Comparison of ENCODE assay signal across 15 mouse cellular contexts in genomic region chr1:141716953-141717352, GRCm38 (mm10).
"Had no signal": no experiment of that assay in that cellular context is flagged by ENCODE, and none has a peak within 500 bp of the region (broad histone marks: within the 10 kb centered on the region; RNA-seq: fewer than 3 reads in every experiment).

No protein-coding gene starts in this region.

- H3K36me3 ChIP-seq: limb, embryonic 12.5 days; liver, embryonic 13.5 days; lung, embryonic 15.5 days; midbrain, embryonic 12.5 days had no signal

- H3K4me2 ChIP-seq: limb, embryonic 12.5 days; liver, embryonic 13.5 days; lung, embryonic 15.5 days; midbrain, embryonic 12.5 days had no signal

- H3K4me1 ChIP-seq: limb, embryonic 12.5 days; liver, embryonic 13.5 days; lung, embryonic 15.5 days; megakaryocyte, embryonic 14.5 days; midbrain, embryonic 12.5 days had no signal

- H3K9ac ChIP-seq: limb, embryonic 12.5 days; liver, embryonic 13.5 days; liver, postnatal 0 days; lung, embryonic 15.5 days; midbrain, embryonic 12.5 days had no signal

- H3K4me3 ChIP-seq: limb, embryonic 12.5 days; liver, embryonic 13.5 days; lung, embryonic 15.5 days; megakaryocyte, embryonic 14.5 days; midbrain, embryonic 12.5 days had no signal

- DNase-seq: kidney, adult 11 months; kidney, adult 9 months; kidney, postnatal 36 days; liver; liver, embryonic 13.5 days; liver, postnatal 0 days; lung, postnatal 14 days; thymus, postnatal 4 days had no signal

- H3K27me3 ChIP-seq: limb, embryonic 12.5 days; liver, embryonic 13.5 days; lung, embryonic 15.5 days; megakaryocyte, embryonic 14.5 days; midbrain, embryonic 12.5 days had no signal

- H3K9me3 ChIP-seq: limb, embryonic 12.5 days; liver, embryonic 13.5 days; lung, embryonic 15.5 days; megakaryocyte, embryonic 14.5 days; midbrain, embryonic 12.5 days had no signal

- H3K27ac ChIP-seq: kidney, postnatal 0 days; limb, embryonic 12.5 days; liver, embryonic 13.5 days; lung, embryonic 15.5 days; macrophage; midbrain, embryonic 12.5 days; stomach, postnatal 0 days had no signal

- ATAC-seq: liver, postnatal 0 days had no signal
